Mouse (Mus musculus): ENCODE results near the gene Ankrd50. TPM values are rescaled to one million over a fixed set of nuclear protein-coding genes. Genes with fewer than 3 reads are reported as not detected.

Ankrd50 gene
- total and polyA plus RNA-seq, 3 experiments: 26.0 to 36.8 (median 34.0) TPM

DNA sequence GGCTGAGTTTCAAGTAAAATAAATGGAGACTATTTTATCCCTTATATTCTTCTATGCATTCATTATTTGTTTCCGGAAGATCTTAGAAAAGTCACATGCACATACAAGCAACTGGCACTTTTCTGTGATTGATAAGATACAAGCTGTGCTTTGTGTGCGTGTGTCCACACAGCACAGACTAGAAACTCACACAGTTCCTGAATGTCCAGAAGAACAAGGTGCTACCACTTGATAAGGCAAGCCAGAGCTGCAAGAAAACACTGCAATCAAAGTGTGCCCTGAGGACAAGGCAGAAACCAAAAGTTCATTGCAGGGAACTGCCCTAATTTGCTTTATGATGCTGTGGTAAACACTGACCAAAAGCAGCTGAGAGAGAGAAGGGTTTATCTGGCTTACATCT lies 6.1 kb upstream of the Ankrd50 start:
- WGBS: 45% methylated on average over 2 of the region's 2 CpGs
- Histone ChIP-seq H3K36me3 (ENCODE audit: control insufficient read depth, insufficient read depth, low read length) (no peaks in the 10 kb centered on the region), H3K27ac (no peak overlapping the region), H3K4me3 (no peak overlapping the region), H3K4me1 (ENCODE audit: control insufficient read depth, insufficient read depth, low read length) (no peaks in the 10 kb centered on the region), H3K9ac (ENCODE audit: low read depth, low read length) (no peak overlapping the region), H3K27me3 (ENCODE audit: control insufficient read depth, insufficient read depth, low read length) (no peaks in the 10 kb centered on the region), H3K79me2 (replicated peaks; ENCODE audit: control insufficient read depth, insufficient read depth, low read length) (no peaks in the 10 kb centered on the region)
- intact Hi-C loops (cut with DNase I): no loop called here
- TF ChIP-seq EP300 (IDR thresholded peaks at IDR 0.05; ENCODE audit: insufficient read depth, low read depth, low read length): no peak
- no peak for TF ChIP-seq POLR2A (IDR thresholded peaks at IDR 0.05; ENCODE audit: insufficient read depth, low read depth, low read length)
- no peak for TF ChIP-seq CTCF (IDR thresholded peaks at IDR 0.05)
- no peak for DNase-seq

DNA sequence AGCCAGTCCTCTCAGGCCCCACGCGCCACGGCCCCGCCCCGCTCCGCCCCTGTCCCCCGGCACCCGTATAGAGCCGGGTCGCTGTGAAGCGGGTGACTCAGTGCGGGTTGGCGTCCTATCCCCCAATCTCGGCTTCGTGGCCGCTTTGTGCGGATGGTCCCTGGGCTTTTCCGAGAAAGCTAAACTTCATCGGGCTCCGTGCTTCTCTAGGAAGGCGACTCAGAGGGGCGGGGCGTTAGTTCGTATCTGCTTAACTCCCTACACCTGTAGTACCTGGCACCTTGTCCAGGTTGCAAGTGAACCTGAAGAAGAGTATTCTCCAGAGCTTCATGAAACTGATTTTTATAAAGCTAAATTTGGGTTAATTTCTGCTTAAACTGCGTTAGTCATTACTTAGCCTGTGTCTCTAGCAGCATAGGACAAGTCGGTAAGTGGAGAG lies 482 bp upstream of the Ankrd50 start:
- peak overlapping the region; percentile 47 for H3K9ac ChIP-seq (ENCODE audit: low read depth, low read length)
- no peak for DNase-seq
- no peaks in the 10 kb centered on the region for H3K27me3 ChIP-seq (ENCODE audit: control insufficient read depth, insufficient read depth, low read length)
- H3K4me1 ChIP-seq (ENCODE audit: control insufficient read depth, insufficient read depth, low read length): peaks cover 11% of the 10 kb centered on the region
- H3K36me3 ChIP-seq (ENCODE audit: control insufficient read depth, insufficient read depth, low read length): peaks cover 24% of the 10 kb centered on the region
- intact Hi-C loops (cut with DNase I): no loop called here
- WGBS: 3% methylated on average over 26 of the region's 26 CpGs
- peak overlapping the region; percentile 66; the same call in 1 of the 2 replicates for H3K27ac ChIP-seq
- peaks cover 2% of the 10 kb centered on the region for H3K79me2 ChIP-seq (replicated peaks; ENCODE audit: control insufficient read depth, insufficient read depth, low read length)
- TF ChIP-seq EP300 (IDR thresholded peaks at IDR 0.05; ENCODE audit: insufficient read depth, low read depth, low read length) (no peak), POLR2A (IDR thresholded peaks at IDR 0.05; ENCODE audit: insufficient read depth, low read depth, low read length) (peak; percentile 85)
- peak overlapping the region; percentile 62 for H3K4me3 ChIP-seq

DNA sequence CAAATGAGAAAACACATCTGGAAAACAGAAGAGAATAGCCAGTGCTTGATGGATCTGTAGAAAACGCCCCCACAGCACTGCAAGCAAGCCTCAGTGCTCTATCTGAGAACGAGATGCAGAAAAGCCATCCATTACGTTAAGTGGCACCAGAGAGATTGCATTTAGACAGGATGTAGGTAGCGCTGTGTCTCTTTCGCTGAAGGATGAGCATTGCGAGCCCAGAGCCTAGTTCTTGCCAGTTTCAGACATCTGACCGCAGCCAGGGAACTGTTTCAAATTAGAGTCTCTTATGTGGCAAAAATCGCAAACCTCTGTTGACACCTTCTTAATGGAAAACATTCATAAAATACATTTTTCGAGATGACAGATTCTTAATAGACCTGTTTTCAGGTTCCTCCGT lies 1.1 kb downstream of the Ankrd50 start:
- Histone ChIP-seq H3K4me1 (ENCODE audit: control insufficient read depth, insufficient read depth, low read length) (peaks cover 12% of the 10 kb centered on the region), H3K27ac (peak overlapping the region; percentile 90), H3K4me3 (peak overlapping the region; percentile 74), H3K36me3 (ENCODE audit: control insufficient read depth, insufficient read depth, low read length) (peaks cover 34% of the 10 kb centered on the region), H3K9ac (ENCODE audit: low read depth, low read length) (peak overlapping the region; percentile 70), H3K79me2 (replicated peaks; ENCODE audit: control insufficient read depth, insufficient read depth, low read length) (peaks cover 2% of the 10 kb centered on the region), H3K27me3 (ENCODE audit: control insufficient read depth, insufficient read depth, low read length) (no peaks in the 10 kb centered on the region)
- DNase-seq: peak in 1 of 2 experiments; percentile 34
- 3% methylated on average over 10 of the region's 10 CpGs for WGBS
- intact Hi-C loops (cut with DNase I): loop anchor here (5.0 kb wide), 1 partner anchor 121 kb away; no protein-coding TSS in a partner anchor
- TF ChIP-seq CTCF (IDR thresholded peaks at IDR 0.05): no peak
- no peak for TF ChIP-seq POLR2A (IDR thresholded peaks at IDR 0.05; ENCODE audit: insufficient read depth, low read depth, low read length)
- no peak for TF ChIP-seq EP300 (IDR thresholded peaks at IDR 0.05; ENCODE audit: insufficient read depth, low read depth, low read length)

DNA sequence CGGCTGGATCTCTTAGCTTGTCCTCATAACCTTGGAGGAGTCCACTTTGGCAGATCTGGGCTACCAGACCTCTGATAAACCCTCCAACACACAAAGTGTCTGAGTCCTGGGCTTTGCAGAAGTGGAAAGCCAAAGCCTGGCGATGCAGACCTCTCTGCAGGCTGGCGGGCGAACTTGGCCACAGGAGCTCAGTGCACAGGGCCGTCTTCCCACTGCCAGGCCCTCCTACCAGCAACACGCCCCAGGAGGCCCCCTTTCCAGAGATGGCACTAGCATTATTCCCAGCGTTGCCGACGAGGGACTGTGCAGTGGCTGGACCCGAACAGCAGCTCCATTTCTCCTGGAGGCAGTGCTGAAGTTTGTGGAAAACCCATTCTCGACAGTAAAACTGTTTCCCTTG lies 1.9 kb downstream of the Ankrd50 start:
- Histone ChIP-seq H3K27ac (peak overlapping the region; percentile 90), H3K4me1 (ENCODE audit: control insufficient read depth, insufficient read depth, low read length) (peaks cover 12% of the 10 kb centered on the region), H3K36me3 (ENCODE audit: control insufficient read depth, insufficient read depth, low read length) (peaks cover 39% of the 10 kb centered on the region), H3K9ac (ENCODE audit: low read depth, low read length) (peak overlapping the region; percentile 70), H3K27me3 (ENCODE audit: control insufficient read depth, insufficient read depth, low read length) (no peaks in the 10 kb centered on the region), H3K4me3 (peak overlapping the region; percentile 74), H3K79me2 (replicated peaks; ENCODE audit: control insufficient read depth, insufficient read depth, low read length) (peaks cover 2% of the 10 kb centered on the region)
- DNase-seq: peak; percentile 32 to 52
- TF ChIP-seq CTCF (IDR thresholded peaks at IDR 0.05): no peak
- no peak for TF ChIP-seq EP300 (IDR thresholded peaks at IDR 0.05; ENCODE audit: insufficient read depth, low read depth, low read length)
- TF ChIP-seq POLR2A (IDR thresholded peaks at IDR 0.05; ENCODE audit: insufficient read depth, low read depth, low read length): no peak
- 8% methylated on average over 11 of the region's 11 CpGs for WGBS
- intact Hi-C loops (cut with DNase I): loop anchor here (5.0 kb wide), 1 partner anchor 120 kb away; no protein-coding TSS in a partner anchor

DNA sequence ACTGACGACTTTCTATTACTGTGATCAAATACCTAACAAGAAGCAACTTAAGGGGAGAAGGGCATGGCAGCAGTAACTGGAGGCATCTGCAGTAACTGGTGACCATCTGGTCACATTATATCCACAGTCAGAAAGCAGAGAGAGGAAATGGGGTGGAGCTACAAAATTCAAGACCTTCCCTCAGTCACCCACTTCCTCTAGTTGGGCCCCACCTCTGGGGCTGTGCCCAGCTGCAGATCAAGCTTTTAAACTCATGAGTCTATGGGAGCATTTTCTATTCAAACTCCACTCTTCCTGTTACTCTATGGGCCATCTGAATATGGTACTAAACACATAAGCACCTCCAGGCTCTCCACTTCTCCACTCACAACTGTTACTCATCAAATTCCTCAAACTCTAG lies 3.5 kb downstream of the Ankrd50 start:
- intact Hi-C loops (cut with DNase I): loop anchor here (5.0 kb wide), 1 partner anchor 119 kb away; no protein-coding TSS in a partner anchor
- no peak for DNase-seq
- TF ChIP-seq EP300 (IDR thresholded peaks at IDR 0.05; ENCODE audit: insufficient read depth, low read depth, low read length) (no peak), CTCF (IDR thresholded peaks at IDR 0.05) (no peak), POLR2A (IDR thresholded peaks at IDR 0.05; ENCODE audit: insufficient read depth, low read depth, low read length) (no peak)
- Histone ChIP-seq H3K79me2 (replicated peaks; ENCODE audit: control insufficient read depth, insufficient read depth, low read length) (peaks cover 4% of the 10 kb centered on the region), H3K9ac (ENCODE audit: low read depth, low read length) (no peak overlapping the region), H3K4me3 (peak overlapping the region; percentile 74), H3K4me1 (ENCODE audit: control insufficient read depth, insufficient read depth, low read length) (peaks cover 17% of the 10 kb centered on the region), H3K27ac (no peak overlapping the region), H3K27me3 (ENCODE audit: control insufficient read depth, insufficient read depth, low read length) (no peaks in the 10 kb centered on the region), H3K36me3 (ENCODE audit: control insufficient read depth, insufficient read depth, low read length) (peaks cover 50% of the 10 kb centered on the region)
- WGBS: 37% methylated on average over 1 of the region's 1 CpGs

DNA sequence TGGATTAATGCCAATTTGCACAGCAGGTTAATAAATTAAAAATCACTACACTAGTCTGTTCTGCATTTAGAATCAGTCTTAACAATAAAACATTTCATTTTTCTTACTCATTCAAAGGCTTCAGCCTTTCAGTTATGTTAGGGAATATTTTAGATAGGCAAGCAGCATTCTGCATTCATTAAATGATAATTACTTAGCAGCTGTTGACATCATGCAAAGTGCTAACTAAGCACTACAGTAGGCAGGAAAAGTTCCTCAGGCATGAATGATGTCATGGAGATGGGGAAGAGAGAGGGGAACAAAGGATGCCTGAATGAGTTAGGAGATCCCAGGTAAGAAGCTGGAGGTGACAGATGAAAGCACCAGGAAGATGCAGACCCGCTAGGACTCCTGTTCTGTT lies 6.7 kb downstream of the Ankrd50 start:
- H3K27ac ChIP-seq: no peak overlapping the region
- peaks cover 58% of the 10 kb centered on the region for H3K36me3 ChIP-seq (ENCODE audit: control insufficient read depth, insufficient read depth, low read length)
- 77% methylated on average over 1 of the region's 1 CpGs for WGBS
- no peak for DNase-seq
- no peak overlapping the region for H3K4me3 ChIP-seq
- no peaks in the 10 kb centered on the region for H3K27me3 ChIP-seq (ENCODE audit: control insufficient read depth, insufficient read depth, low read length)
- H3K4me1 ChIP-seq (ENCODE audit: control insufficient read depth, insufficient read depth, low read length): peaks cover 24% of the 10 kb centered on the region
- intact Hi-C loops (cut with DNase I): no loop called here
- H3K9ac ChIP-seq (ENCODE audit: low read depth, low read length): no peak overlapping the region
- peaks cover 6% of the 10 kb centered on the region for H3K79me2 ChIP-seq (replicated peaks; ENCODE audit: control insufficient read depth, insufficient read depth, low read length)
- TF ChIP-seq CTCF (IDR thresholded peaks at IDR 0.05) (no peak), POLR2A (IDR thresholded peaks at IDR 0.05; ENCODE audit: insufficient read depth, low read depth, low read length) (no peak), EP300 (IDR thresholded peaks at IDR 0.05; ENCODE audit: insufficient read depth, low read depth, low read length) (no peak)
